Mouse (Mus musculus) heart, postnatal 0 days (tissue): ENCODE measurements around the gene Tmcc2.

Experiments used
- CTCF ChIP-seq: IDR thresholded peaks from 2 replicates; pipeline ENCODE4 v1.5.1; 2016; ENCODE audit warnings: antibody characterized with exemption, control low read depth, low read depth
- EP300 ChIP-seq: IDR thresholded peaks from 2 replicates; pipeline ENCODE4 v1.6.1; 2016; ENCODE audit warnings: antibody characterized with exemption, low read depth

DNA sequence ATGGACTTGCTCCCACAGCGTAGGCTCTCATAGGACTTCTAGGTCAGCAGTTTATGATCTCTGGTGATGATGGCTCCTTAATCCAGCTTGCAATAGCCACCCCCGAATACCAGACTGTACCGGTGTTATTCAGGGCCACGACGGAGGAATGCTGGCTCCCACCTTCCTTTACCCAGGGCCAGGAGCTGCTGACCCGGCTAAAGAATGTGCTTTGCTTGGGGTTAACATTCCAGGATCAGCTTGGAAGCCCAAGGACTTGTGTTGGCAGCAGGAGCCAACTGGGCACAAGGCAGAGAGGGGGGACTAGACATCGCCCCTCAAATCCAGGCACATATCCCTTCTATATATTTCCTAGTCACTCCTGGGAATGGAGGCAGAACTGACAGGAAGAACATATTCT is 80.3 kb downstream of the Tmcc2 start:
- TF ChIP-seq CTCF = no peak
- no peak for TF ChIP-seq EP300
